Mouse (Mus musculus) stomach, embryonic 15.5 days (tissue): Measurements from ENCODE around the gene Tmem119. TPM values are rescaled to one million over a fixed set of nuclear protein-coding genes. Genes with fewer than 3 reads are reported as not detected.

Source experiments
- ATAC-seq: fragments of 200-750 bp; cut with Nextera tagmentation; 2 replicates; pipeline ENCODE4 v1.8.0; 2017; ENCODE audit warnings: low read depth, moderate number of reproducible peaks, moderate TSS enrichment; ENCODE audit not compliant: insufficient read depth, low FRiP score
- H3K27ac ChIP-seq: fragments of 300-500 bp; sonication (generic); 2 replicates; pipeline ENCODE4 v1.5.1; 2015; ENCODE audit warnings: mild to moderate bottlenecking, inconsistent platforms
- H3K27me3 ChIP-seq: fragments of 300-500 bp; sonication (generic); replicated peaks from 2 replicates; pipeline ENCODE4 v1.6.1; 2015; ENCODE audit warnings: inconsistent platforms
- H3K36me3 ChIP-seq: fragments of 300-500 bp; sonication (generic); 2 replicates; pipeline ENCODE4 v1.6.1; 2015; ENCODE audit warnings: inconsistent platforms
- H3K4me1 ChIP-seq: fragments of 300-500 bp; sonication (generic); 2 replicates; pipeline ENCODE4 v1.6.1; 2015; ENCODE audit warnings: inconsistent platforms
- H3K4me2 ChIP-seq: fragments of 300-500 bp; sonication (generic); 2 replicates; pipeline ENCODE4 v1.6.1; 2015; ENCODE audit warnings: mild to moderate bottlenecking, inconsistent platforms
- H3K4me3 ChIP-seq: fragments of 300-500 bp; sonication (generic); replicated peaks from 2 replicates; pipeline ENCODE4 v1.5.1; 2015; ENCODE audit warnings: inconsistent platforms
- H3K9ac ChIP-seq: fragments of 300-500 bp; sonication (generic); 2 replicates; pipeline ENCODE4 v1.6.1; 2015; ENCODE audit warnings: inconsistent platforms
- H3K9me3 ChIP-seq: fragments of 300-500 bp; sonication (generic); 2 replicates; pipeline ENCODE4 v1.6.1; 2016; ENCODE audit warnings: inconsistent platforms
- WGBS: fragments of 180-500 bp; shearing (Covaris S2); methylation state at CpG from one replicate; pipeline ENCODE4 v1.1.7; 2015; 5-methylcytosine and 5-hydroxymethylcytosine counted together
- polyA plus RNA-seq: library from polyadenylated mRNA; unstranded; fragments of >200 nt; fragmentation: Nextera tagmentation; extraction: Ambion mirVana; gene quantifications from 2 replicates; pipeline ENCODE4 v1.2.1, GENCODE M21; 2015

Gene Tmem119
- polyA plus RNA-seq, 1 experiment from 2014 or later, result 60.6 TPM

DNA sequence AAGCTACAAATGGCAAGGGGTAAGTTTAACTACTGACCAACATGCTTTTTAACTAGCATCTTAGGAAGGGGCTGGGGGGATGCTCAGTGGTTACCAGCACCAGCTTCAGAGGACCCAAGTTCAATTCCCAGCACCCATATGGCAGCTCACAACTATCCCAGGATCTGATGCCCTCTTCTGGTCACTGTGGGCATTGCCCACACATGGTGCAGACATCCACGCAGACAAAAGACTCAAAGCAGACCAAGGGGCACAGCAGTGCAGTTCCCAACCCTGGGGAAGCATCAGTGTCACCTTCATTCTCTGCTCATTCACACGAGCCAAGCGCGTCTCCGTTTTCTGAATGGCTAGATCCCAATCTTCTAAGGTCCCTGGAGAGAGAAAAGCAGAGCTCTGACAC is 52.7 kb downstream of the Tmem119 start:
- peaks cover 95% of the 10 kb centered on the region for H3K36me3 ChIP-seq
- no peak overlapping the region for H3K4me3 ChIP-seq
- no peak overlapping the region for H3K4me2 ChIP-seq
- no peak overlapping the region for H3K27ac ChIP-seq
- no peaks in the 10 kb centered on the region for H3K27me3 ChIP-seq
- H3K9me3 ChIP-seq, result no peaks in the 10 kb centered on the region
- H3K4me1 ChIP-seq, result no peaks in the 10 kb centered on the region
- H3K9ac ChIP-seq, result no peak overlapping the region
- 95% methylated on average over 5 of the region's 5 CpGs for WGBS
- ATAC-seq, result no peak

Other genes with a start within 250 kb of the Tmem119 start
- 4.4 and 5.1 TPM in 2 replicates for gene Cmklr1, start 150.1 kb downstream of the Tmem119 start, polyA plus RNA-seq
- not detected in 2 replicates for gene 1700069L16Rik, start 75.7 kb downstream of the Tmem119 start, polyA plus RNA-seq
- gene Ficd, start 64.7 kb downstream of the Tmem119 start, polyA plus RNA-seq, result 7.1 and 7.6 TPM in 2 replicates
- gene Sart3, start 28.0 kb downstream of the Tmem119 start, polyA plus RNA-seq, result 43.5 and 45.8 TPM in 2 replicates
- 111 and 112 TPM in 2 replicates for gene Iscu, start 27.8 kb downstream of the Tmem119 start, polyA plus RNA-seq
- gene Selplg, start 32.1 kb upstream of the Tmem119 start, polyA plus RNA-seq, result 5.8 and 7.5 TPM in 2 replicates
- gene Coro1c, start 108.2 kb upstream of the Tmem119 start, polyA plus RNA-seq, result 129 and 144 TPM in 2 replicates
- gene Ssh1, start 193.4 kb upstream of the Tmem119 start, polyA plus RNA-seq, result 13.3 and 13.7 TPM in 2 replicates
- 3.4 and 5.0 TPM in 2 replicates for gene Dao, start 203.2 kb upstream of the Tmem119 start, polyA plus RNA-seq